Mouse (Mus musculus) liver, adult 2 months (tissue): ENCODE results near the gene Tmem9b.

Experiments
- CTCF ChIP-seq: fragments of 200-500 bp; IDR thresholded peaks from 2 replicates; pipeline ENCODE4 v1.5.1; 2011; ENCODE audit warnings: low read depth, low read length, control low read depth
- POLR2A ChIP-seq: fragments of 200-500 bp; IDR thresholded peaks from 2 replicates; pipeline ENCODE4 v1.6.1; 2011; ENCODE audit warnings: low read length, control low read depth; ENCODE audit not compliant: insufficient read depth; ENCODE audit errors: extremely low read depth

GRCm38 (mm10) chr7:109754034-109754433 lies 1.4 kb upstream of the Tmem9b start:
- no peak for TF ChIP-seq POLR2A
- no peak for TF ChIP-seq CTCF
